Mouse (Mus musculus): ENCODE data around the gene Lrrc42. TPM values are rescaled to one million over a fixed set of nuclear protein-coding genes. Genes with fewer than 3 reads are reported as not detected.

The Lrrc42 gene
- polyA plus RNA-seq, 1 experiment from 2014 or later = 76.5 TPM

DNA sequence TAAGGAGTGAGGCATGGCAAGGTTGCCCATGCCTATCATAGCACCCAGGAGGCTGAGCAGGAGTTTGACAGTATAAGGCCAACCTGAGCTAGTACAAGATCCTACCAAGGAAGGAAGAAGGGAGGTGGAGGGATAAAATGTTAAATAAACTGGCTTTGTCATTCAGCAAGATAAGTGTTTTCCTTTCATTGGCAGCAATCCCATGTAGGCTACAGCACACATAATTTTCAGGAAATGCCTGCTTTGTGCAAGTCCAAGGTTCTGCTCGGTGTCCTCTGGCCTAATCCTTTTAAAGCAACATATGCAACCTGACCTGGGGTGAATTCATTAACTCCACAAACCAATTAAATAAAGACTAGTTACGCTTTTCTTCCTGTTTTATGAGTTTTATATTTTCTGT, 8.0 kb downstream of the Lrrc42 start:
- H3K27ac ChIP-seq = no peak overlapping the region
- H3K27me3 ChIP-seq (ENCODE audit: insufficient read depth, poor library complexity, severe bottlenecking) = no peaks in the 10 kb centered on the region
- 86% methylated on average over 2 of the region's 2 CpGs for WGBS
- H3K36me3 ChIP-seq = peaks cover 59% of the 10 kb centered on the region
- no peak for DNase-seq (ENCODE audit: low spot score)
- H3K9me3 ChIP-seq = no peaks in the 10 kb centered on the region
- no peak overlapping the region for H3K4me3 ChIP-seq
- H3K4me1 ChIP-seq (replicated peaks) = peaks cover 12% of the 10 kb centered on the region

DNA sequence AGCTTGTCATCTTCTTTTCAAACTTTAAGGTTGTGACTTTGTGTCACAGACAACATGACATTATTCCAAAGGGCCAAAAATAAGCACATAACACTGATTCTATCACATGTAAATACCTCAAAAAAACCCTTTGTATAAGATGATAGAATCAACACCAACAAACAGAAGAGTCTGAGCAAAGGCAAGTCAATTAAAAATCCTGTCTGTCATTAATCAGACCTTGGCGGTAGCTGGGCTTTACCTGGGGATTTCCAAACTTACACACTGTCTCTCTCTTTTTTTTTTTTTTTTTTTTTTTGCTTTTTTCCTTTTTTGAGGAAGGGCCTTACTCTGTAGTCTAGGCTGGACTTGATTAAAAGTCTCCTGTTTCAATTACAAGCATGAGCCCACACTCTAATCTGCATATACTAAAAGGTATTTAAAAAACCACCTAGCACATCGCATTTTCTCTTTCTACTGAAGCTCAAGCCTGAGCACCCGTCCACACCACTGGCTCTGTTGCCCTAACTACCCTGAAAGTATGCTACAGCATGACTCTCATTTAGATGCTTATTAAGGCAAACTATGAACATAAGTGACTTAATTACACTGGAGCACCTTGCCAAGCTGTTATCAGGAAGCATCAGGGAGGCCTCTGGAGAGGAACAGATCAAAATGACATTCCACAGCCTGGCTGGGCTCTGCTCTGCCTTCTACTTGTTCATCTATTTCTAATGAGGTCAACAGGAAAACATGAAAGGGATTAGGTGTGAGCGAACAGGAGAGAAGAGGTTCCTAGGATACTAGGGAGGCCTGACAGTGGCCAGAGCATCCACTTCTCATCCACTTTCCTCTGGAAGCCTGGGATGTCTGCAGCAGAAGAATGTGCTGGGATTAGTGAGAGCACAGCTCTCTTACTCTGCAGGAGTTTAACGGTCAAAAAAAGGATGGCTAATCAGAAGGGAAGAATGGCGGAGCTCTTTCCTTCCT, 9.7 kb downstream of the Lrrc42 start:
- no peaks in the 10 kb centered on the region for H3K27me3 ChIP-seq (ENCODE audit: insufficient read depth, poor library complexity, severe bottlenecking)
- no peaks in the 10 kb centered on the region for H3K4me1 ChIP-seq (replicated peaks)
- WGBS = 85% methylated on average over 6 of the region's 6 CpGs
- H3K36me3 ChIP-seq = peaks cover 76% of the 10 kb centered on the region
- H3K27ac ChIP-seq = no peak overlapping the region
- DNase-seq (ENCODE audit: low spot score) = no peak
- H3K4me3 ChIP-seq = no peak overlapping the region
- no peaks in the 10 kb centered on the region for H3K9me3 ChIP-seq

DNA sequence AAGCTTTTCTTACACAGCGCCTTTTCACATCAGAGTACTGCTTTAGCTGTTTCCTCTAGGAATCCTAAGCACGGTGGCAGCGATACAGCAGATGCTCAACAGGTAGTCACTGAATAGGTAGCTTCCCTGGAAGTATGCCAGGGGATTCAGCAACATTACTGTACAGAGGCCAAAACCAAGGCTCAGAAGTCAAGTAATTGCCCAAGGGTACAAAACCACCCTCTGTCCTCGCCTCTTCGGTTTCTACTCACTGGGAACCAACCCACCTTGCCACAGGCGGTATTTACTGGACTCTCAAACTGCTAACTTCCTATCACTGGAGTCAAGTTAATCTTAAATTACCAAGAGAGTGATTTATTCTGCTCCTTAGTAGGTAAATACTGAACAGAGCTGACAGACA, 13.1 kb downstream of the Lrrc42 start:
- Histone ChIP-seq H3K36me3 (peaks cover 95% of the 10 kb centered on the region), H3K27ac (no peak overlapping the region), H3K27me3 (ENCODE audit: insufficient read depth, poor library complexity, severe bottlenecking) (no peaks in the 10 kb centered on the region), H3K4me3 (no peak overlapping the region), H3K9me3 (no peaks in the 10 kb centered on the region), H3K4me1 (replicated peaks) (no peaks in the 10 kb centered on the region)
- DNase-seq (ENCODE audit: low spot score) = no peak
- WGBS = 98% methylated on average over 6 of the region's 6 CpGs

DNA sequence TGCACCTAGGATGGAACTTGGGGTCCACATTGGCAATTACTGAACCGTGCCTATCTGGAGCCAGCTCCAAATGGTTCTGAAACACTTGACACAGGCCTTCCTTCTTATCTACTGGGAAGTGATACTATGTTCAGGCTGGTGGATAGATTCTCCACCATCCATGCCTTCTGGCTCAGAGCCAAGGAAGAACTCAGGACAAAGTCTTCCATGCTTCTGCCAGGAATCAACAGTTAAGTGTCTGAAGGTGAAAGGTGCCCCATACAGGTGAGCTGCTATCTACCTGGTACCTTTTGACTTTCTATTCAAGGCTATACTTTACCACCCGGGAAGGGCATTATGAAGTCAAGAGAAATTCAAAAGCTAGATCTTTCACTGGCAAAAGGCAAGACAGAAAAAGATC, 15.1 kb downstream of the Lrrc42 start:
- Histone ChIP-seq H3K9me3 (no peaks in the 10 kb centered on the region), H3K4me1 (replicated peaks) (no peaks in the 10 kb centered on the region), H3K27ac (no peak overlapping the region), H3K36me3 (peaks cover 99% of the 10 kb centered on the region), H3K4me3 (no peak overlapping the region), H3K27me3 (ENCODE audit: insufficient read depth, poor library complexity, severe bottlenecking) (no peaks in the 10 kb centered on the region)
- DNase-seq (ENCODE audit: low spot score) = no peak
- WGBS = 94% methylated on average over 2 of the region's 2 CpGs

DNA sequence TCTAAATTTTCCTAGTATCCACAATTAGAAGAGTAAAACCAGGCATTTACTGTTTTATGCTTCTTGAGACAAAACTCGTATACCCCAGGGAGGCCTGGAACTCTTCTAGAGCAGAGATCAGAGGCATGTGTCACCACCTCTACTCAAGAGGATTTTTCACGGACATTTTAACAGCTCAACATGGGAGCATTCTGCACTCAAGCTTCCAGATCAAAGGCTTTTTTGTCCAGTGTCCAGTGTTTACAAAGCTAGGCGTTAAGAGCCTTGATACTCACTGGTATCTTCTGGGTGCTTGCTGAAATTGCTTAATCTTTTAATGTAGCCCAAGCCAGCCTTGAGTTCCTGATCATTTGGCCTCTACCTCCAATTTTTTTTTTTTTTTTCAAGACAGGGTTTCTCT, 21.1 kb downstream of the Lrrc42 start:
- no peak for DNase-seq (ENCODE audit: low spot score)
- Histone ChIP-seq H3K4me1 (replicated peaks) (no peaks in the 10 kb centered on the region), H3K27me3 (ENCODE audit: insufficient read depth, poor library complexity, severe bottlenecking) (no peaks in the 10 kb centered on the region), H3K4me3 (no peak overlapping the region), H3K9me3 (no peaks in the 10 kb centered on the region), H3K36me3 (peaks cover 55% of the 10 kb centered on the region), H3K27ac (no peak overlapping the region)
- 76% methylated on average over 3 of the region's 3 CpGs for WGBS

DNA sequence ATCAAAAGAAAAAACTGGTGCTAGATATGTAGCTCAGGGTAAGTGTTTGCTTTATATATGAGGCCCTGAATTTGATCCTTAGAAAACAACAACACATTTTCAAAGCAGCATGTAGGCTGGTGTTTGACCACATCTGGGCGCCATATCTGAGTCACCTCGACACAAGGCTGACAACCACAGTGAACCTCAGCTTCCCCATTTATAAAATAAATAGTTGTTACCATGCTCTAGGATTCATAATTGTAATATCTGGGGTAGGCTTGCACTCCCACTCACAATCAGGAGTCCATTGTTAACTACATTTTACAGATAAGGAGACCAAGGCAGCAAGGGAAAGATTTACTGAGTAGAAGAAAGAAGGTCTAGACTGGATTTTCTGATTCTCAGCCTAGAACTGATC, 27.0 kb downstream of the Lrrc42 start:
- H3K4me3 ChIP-seq = no peak overlapping the region
- H3K4me1 ChIP-seq (replicated peaks) = no peaks in the 10 kb centered on the region; the same call in 1 of the 2 replicates
- H3K36me3 ChIP-seq = no peaks in the 10 kb centered on the region
- DNase-seq (ENCODE audit: low spot score) = no peak
- H3K27ac ChIP-seq = no peak overlapping the region
- 90% methylated on average over 2 of the region's 2 CpGs for WGBS
- H3K9me3 ChIP-seq = no peaks in the 10 kb centered on the region
- no peaks in the 10 kb centered on the region for H3K27me3 ChIP-seq (ENCODE audit: insufficient read depth, poor library complexity, severe bottlenecking)

DNA sequence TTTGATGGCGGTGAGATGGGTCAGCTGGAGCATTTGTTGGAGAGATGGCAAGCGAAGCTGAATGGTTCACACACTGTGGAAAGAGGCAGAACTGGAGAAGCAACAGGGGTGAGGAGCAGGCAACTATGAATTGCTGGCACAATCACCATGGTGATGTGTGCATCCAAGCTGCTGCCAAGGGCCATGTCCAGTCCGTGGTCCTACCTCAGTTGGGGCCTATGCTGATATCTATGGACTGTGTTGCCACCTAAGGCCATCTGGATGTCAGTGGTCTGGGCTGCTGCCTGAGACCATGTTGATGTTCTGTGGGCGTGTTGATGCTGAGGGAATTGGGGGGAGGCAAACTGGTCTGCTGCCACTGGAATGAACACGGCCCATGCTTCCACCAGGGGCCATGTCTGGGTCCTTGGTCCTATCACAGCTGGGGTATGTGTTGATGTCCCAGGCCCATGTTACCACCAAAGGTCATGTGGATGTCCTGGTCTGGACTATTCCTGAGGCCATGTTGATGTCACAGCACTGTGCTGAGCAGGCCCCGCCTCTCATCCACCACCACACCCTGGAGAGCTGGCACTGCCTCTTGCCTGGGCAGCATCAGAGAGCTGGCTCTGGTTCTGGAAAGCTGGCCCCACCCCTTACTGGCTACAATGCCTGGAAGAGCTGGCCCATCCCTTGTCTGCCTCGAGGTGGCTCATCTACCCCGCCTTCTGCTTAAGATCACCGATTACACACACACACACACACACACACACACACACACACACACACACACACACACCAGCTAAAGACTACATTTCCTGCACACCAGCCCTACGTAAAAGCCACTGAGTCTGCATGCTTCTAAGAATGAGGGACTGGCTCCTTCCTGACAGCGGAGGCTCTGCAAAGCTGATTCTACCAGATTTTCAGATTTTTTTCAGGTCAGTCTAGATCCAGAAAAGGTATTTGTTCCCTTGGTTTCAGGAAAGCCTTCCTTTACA, 29.8 kb downstream of the Lrrc42 start:
- Histone ChIP-seq H3K4me3 (no peak overlapping the region), H3K9me3 (no peaks in the 10 kb centered on the region), H3K27me3 (ENCODE audit: insufficient read depth, poor library complexity, severe bottlenecking) (no peaks in the 10 kb centered on the region), H3K36me3 (no peaks in the 10 kb centered on the region), H3K4me1 (replicated peaks) (no peaks in the 10 kb centered on the region; the same call in 1 of the 2 replicates), H3K27ac (no peak overlapping the region)
- DNase-seq (ENCODE audit: low spot score) = no peak
- 86% methylated on average over 11 of the region's 11 CpGs for WGBS

DNA sequence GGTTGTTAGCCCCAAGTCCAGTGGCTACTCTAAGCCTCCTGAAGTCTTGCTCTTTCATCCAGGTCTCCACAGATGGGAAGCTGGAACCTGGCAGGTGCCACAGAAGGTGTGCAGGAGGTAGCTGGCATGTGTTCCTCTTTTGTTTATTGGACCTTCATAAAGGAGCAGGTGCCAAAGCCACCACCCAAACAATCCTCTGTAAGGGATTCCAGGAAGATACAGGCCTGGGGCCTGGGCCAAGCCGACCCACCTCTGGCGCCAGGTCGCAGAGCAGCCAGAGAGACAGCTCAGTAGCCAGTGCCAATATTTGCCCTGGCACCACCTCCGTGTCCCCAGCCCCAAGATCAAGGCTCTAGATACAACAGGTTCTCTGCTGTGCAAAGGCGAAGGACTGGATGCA, 31.8 kb downstream of the Lrrc42 start:
- Histone ChIP-seq H3K4me1 (replicated peaks) (no peaks in the 10 kb centered on the region; the same call in 1 of the 2 replicates), H3K27me3 (ENCODE audit: insufficient read depth, poor library complexity, severe bottlenecking) (no peaks in the 10 kb centered on the region)
- WGBS = 95% methylated on average over 5 of the region's 5 CpGs

DNA sequence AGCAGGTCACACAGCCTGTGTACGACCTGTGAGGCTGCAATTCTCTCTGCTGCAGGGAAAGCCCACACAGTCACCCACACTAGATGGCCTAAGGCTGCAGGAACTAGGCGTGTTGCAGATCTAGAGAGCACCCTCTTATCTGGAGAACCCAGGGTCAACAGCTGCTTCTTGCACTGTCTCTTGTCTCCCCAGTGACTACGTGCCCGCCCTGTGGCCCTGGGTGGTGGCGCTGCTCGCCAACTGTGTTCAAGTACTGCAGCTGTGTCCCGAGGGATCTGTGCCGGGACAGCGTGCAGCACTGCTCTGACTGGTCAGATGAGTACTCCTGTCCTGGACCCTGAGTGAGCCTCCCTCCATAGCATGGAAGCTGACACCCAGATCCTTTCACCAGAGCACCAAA, 35.8 kb downstream of the Lrrc42 start:
- no peak for DNase-seq (ENCODE audit: low spot score)
- peaks cover 4% of the 10 kb centered on the region; the same call in 1 of the 2 replicates for H3K4me1 ChIP-seq (replicated peaks)
- no peak overlapping the region for H3K4me3 ChIP-seq
- H3K9me3 ChIP-seq = no peaks in the 10 kb centered on the region
- H3K27ac ChIP-seq = no peak overlapping the region
- no peaks in the 10 kb centered on the region for H3K36me3 ChIP-seq
- H3K27me3 ChIP-seq (ENCODE audit: insufficient read depth, poor library complexity, severe bottlenecking) = no peaks in the 10 kb centered on the region
- 87% methylated on average over 9 of the region's 9 CpGs for WGBS

More for the DNA sequence above, 31.8 kb downstream of the Lrrc42 start:
- H3K36me3 ChIP-seq = no peaks in the 10 kb centered on the region
- no peaks in the 10 kb centered on the region for H3K9me3 ChIP-seq
- H3K4me3 ChIP-seq = no peak overlapping the region
- H3K27ac ChIP-seq = no peak overlapping the region
- no peak for DNase-seq (ENCODE audit: low spot score)

DNA sequence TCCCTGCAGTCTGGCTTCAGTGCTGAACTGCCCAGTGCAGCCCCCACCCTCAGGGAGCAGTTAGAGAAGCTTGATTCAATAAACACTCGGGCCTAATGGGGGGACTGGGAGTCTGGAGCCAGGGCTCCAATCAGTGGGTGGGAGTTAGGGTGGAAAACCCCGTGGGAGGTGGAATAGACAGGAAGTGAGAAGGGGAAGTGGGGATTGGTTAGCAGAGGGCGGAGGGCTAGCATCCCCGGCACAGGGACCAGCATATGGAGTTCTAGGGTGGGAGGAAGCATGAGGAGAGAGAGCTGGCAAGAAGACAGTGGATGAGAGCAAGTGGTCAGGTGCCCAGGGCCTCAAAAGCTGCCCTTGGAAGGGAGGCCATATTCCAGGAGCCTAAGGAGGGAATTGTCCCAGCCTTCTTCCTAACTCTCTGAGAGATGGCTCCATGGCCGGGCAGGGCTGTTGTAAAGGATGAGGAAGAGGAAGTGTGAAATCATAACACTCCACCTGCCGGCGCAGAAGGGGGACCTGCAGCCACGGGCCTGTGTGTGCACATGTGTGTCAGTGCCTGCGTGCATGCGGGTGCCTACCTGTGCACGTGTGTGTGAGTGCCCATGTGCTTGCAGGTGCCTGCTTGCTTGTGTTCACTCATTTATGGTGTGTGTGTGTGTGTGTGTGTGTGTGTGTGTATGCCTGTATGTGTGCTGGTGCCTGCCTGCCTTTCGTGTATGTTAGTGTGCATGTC, 39.9 kb downstream of the Lrrc42 start:
- Histone ChIP-seq H3K4me3 (no peak overlapping the region), H3K27ac (no peak overlapping the region), H3K36me3 (peaks cover 6% of the 10 kb centered on the region; the same call in 1 of the 2 replicates), H3K4me1 (replicated peaks) (peaks cover 11% of the 10 kb centered on the region), H3K9me3 (no peaks in the 10 kb centered on the region), H3K27me3 (ENCODE audit: insufficient read depth, poor library complexity, severe bottlenecking) (no peaks in the 10 kb centered on the region)
- WGBS = 76% methylated on average over 12 of the region's 12 CpGs
- no peak for DNase-seq (ENCODE audit: low spot score)

DNA sequence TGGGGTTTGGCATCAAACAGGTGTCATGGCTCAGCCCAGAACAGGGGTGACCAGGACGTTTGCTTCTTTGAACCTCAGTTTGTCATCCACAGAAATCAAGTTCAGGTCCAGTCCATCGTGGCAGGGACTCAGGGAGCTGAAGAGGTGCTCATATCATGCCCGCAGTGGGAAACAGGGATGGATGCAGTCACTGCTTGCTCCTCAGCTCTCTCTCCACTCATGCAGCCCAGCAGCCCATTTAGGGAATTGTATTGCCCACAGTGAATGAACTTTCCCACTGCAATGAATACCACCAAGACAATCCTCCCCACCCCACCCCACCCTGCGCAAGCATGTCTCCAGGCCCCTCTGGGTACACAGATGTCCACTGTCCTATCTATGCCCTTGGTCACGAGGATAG, 41.4 kb downstream of the Lrrc42 start:
- Histone ChIP-seq H3K9me3 (no peaks in the 10 kb centered on the region), H3K27ac (no peak overlapping the region), H3K36me3 (peaks cover 19% of the 10 kb centered on the region), H3K4me3 (no peak overlapping the region), H3K4me1 (replicated peaks) (peaks cover 11% of the 10 kb centered on the region), H3K27me3 (ENCODE audit: insufficient read depth, poor library complexity, severe bottlenecking) (no peaks in the 10 kb centered on the region)
- DNase-seq (ENCODE audit: low spot score) = no peak
- 83% methylated on average over 5 of the region's 5 CpGs for WGBS

DNA sequence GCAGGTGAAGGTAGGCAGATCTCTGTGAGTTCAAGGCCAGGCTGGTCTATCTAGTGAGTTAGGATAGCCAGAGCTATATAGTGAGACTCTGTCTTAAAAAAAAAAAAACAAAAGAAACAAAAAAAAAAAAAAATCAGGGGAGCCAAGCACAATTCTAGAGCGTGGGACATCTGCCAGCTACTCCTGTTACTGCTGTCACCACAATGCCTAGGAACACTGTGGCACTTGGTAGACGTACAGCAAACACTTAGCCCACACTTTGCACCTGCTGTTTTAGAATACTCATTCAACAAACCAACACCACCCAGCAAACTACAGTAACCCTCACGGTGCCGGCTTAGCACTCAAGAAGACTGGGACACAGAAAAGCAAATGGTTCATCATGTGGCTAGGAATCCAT, 41.9 kb downstream of the Lrrc42 start:
- no peak for DNase-seq (ENCODE audit: low spot score)
- H3K27me3 ChIP-seq (ENCODE audit: insufficient read depth, poor library complexity, severe bottlenecking) = no peaks in the 10 kb centered on the region
- WGBS = 88% methylated on average over 4 of the region's 4 CpGs

More for the DNA sequence above, 41.9 kb downstream of the Lrrc42 start:
- Histone ChIP-seq H3K9me3 (no peaks in the 10 kb centered on the region), H3K36me3 (peaks cover 23% of the 10 kb centered on the region), H3K4me1 (replicated peaks) (peaks cover 11% of the 10 kb centered on the region), H3K27ac (no peak overlapping the region), H3K4me3 (no peak overlapping the region)
